Mouse (Mus musculus) limb, embryonic 14.5 days (tissue): ENCODE data around the gene Slc16a14. TPM values are rescaled to one million over a fixed set of nuclear protein-coding genes. Genes with fewer than 3 reads are reported as not detected.

Experiments used
- ATAC-seq: fragments of 200-750 bp; cut with Nextera tagmentation; 2 replicates; pipeline ENCODE4 v1.8.0; 2017; ENCODE audit warnings: low read depth, moderate number of reproducible peaks, moderate TSS enrichment; ENCODE audit not compliant: low FRiP score
- DNase-seq: peaks from one replicate; pipeline ENCODE4 v3.0.0-alpha.2; 2015; ENCODE audit warnings: low spot score
- H3K27ac ChIP-seq: fragments of 300-500 bp; sonication (generic); replicated peaks from 2 replicates; pipeline ENCODE4 v1.5.1; 2014; ENCODE audit warnings: low read depth, mild to moderate bottlenecking, low read length, moderate library complexity, mixed read lengths
- H3K27me3 ChIP-seq: fragments of 300-500 bp; sonication (generic); 2 replicates; pipeline ENCODE4 v1.6.1; 2014; ENCODE audit warnings: low read length, mixed read lengths; ENCODE audit not compliant: control insufficient read depth, insufficient read depth
- H3K36me3 ChIP-seq: fragments of 300-500 bp; sonication (generic); 2 replicates; pipeline ENCODE4 v1.6.1; 2014; ENCODE audit warnings: mild to moderate bottlenecking, low read length, moderate library complexity, mixed read lengths; ENCODE audit not compliant: control insufficient read depth, insufficient read depth
- H3K4me1 ChIP-seq: fragments of 300-500 bp; sonication (generic); 2 replicates; pipeline ENCODE4 v1.6.1; 2014; ENCODE audit warnings: antibody characterized with exemption, low read length, mixed read lengths; ENCODE audit not compliant: control insufficient read depth, insufficient read depth
- H3K4me2 ChIP-seq: fragments of 300-500 bp; sonication (generic); replicated peaks from 2 replicates; pipeline ENCODE4 v1.6.1; 2014; ENCODE audit warnings: low read depth, mild to moderate bottlenecking, low read length, moderate library complexity; ENCODE audit not compliant: severe bottlenecking
- H3K4me3 ChIP-seq: fragments of 300-500 bp; sonication (generic); replicated peaks from 2 replicates; pipeline ENCODE4 v1.5.1; 2014; ENCODE audit warnings: low read length
- H3K9ac ChIP-seq: fragments of 300-500 bp; sonication (generic); 2 replicates; pipeline ENCODE4 v1.6.1; 2014; ENCODE audit warnings: mild to moderate bottlenecking, low read depth, low read length, moderate library complexity; ENCODE audit not compliant: severe bottlenecking
- H3K9me3 ChIP-seq: fragments of 300-500 bp; sonication (generic); 2 replicates; pipeline ENCODE4 v1.6.1; 2016; ENCODE audit warnings: low read length; ENCODE audit not compliant: control insufficient read depth
- POLR2A ChIP-seq: fragments of 200-500 bp; IDR thresholded peaks from 2 replicates; pipeline ENCODE4 v1.8.0; 2012; ENCODE audit warnings: inconsistent platforms, mild to moderate bottlenecking, moderate library complexity, borderline replicate concordance; ENCODE audit not compliant: insufficient read depth, insufficient read length; ENCODE audit errors: extremely low read depth
- WGBS: fragments of 180-500 bp; shearing (Covaris S2); extraction: QIAGEN DNeasy Blood & Tissue Kit; methylation state at CpG from one replicate; pipeline ENCODE4 v1.1.7; 2014; 5-methylcytosine and 5-hydroxymethylcytosine counted together
- polyA plus RNA-seq, 2 experiments: library from polyadenylated mRNA; depleted of rRNA in 1 of 2; stranded (reverse) in 1 of 2; unstranded in 1 of 2; fragments of >200 nt; fragmentation: Nextera tagmentation in 1 of 2; extraction: Ambion mirVana in 1 of 2; gene quantifications; 2 replicates each; pipeline versions ENCODE4 v1.2.1 to v1.2.3; 2012 to 2014

Slc16a14 gene
- polyA plus RNA-seq, 2 experiments = 0.15 to 0.18 TPM

GRCm38 (mm10) chr1:84883889-84884288 is 51.0 kb downstream of the Slc16a14 start:
- ATAC-seq (no peak), DNase-seq (no peak)
- Histone ChIP-seq H3K9ac (no peak overlapping the region), H3K27ac (no peak overlapping the region), H3K4me2 (no peak overlapping the region), H3K27me3 (no peaks in the 10 kb centered on the region), H3K36me3 (no peaks in the 10 kb centered on the region), H3K4me3 (no peak overlapping the region), H3K9me3 (no peaks in the 10 kb centered on the region), H3K4me1 (no peaks in the 10 kb centered on the region)
- WGBS = 78% methylated on average over 4 of the region's 4 CpGs
- no peak for TF ChIP-seq POLR2A

GRCm38 (mm10) chr1:84882937-84883336 is 52.0 kb downstream of the Slc16a14 start:
- H3K27ac ChIP-seq = no peak overlapping the region
- no peaks in the 10 kb centered on the region for H3K4me1 ChIP-seq
- DNase-seq = no peak
- ATAC-seq = no peak
- no peak overlapping the region for H3K4me2 ChIP-seq
- no peaks in the 10 kb centered on the region for H3K36me3 ChIP-seq
- 96% methylated on average over 4 of the region's 4 CpGs for WGBS
- no peak for TF ChIP-seq POLR2A
- no peaks in the 10 kb centered on the region for H3K9me3 ChIP-seq
- no peaks in the 10 kb centered on the region for H3K27me3 ChIP-seq
- H3K4me3 ChIP-seq = no peak overlapping the region
- no peak overlapping the region for H3K9ac ChIP-seq

GRCm38 (mm10) chr1:84882066-84882532 is 52.8 kb downstream of the Slc16a14 start:
- no peak for ATAC-seq
- H3K4me3 ChIP-seq = no peak overlapping the region
- no peak overlapping the region for H3K27ac ChIP-seq
- H3K27me3 ChIP-seq = no peaks in the 10 kb centered on the region
- DNase-seq = no peak
- H3K9ac ChIP-seq = no peak overlapping the region
- TF ChIP-seq POLR2A = no peak
- no peaks in the 10 kb centered on the region for H3K9me3 ChIP-seq
- H3K4me1 ChIP-seq = no peaks in the 10 kb centered on the region
- 35% methylated on average over 2 of the region's 2 CpGs for WGBS
- no peaks in the 10 kb centered on the region for H3K36me3 ChIP-seq
- H3K4me2 ChIP-seq = no peak overlapping the region

DNA sequence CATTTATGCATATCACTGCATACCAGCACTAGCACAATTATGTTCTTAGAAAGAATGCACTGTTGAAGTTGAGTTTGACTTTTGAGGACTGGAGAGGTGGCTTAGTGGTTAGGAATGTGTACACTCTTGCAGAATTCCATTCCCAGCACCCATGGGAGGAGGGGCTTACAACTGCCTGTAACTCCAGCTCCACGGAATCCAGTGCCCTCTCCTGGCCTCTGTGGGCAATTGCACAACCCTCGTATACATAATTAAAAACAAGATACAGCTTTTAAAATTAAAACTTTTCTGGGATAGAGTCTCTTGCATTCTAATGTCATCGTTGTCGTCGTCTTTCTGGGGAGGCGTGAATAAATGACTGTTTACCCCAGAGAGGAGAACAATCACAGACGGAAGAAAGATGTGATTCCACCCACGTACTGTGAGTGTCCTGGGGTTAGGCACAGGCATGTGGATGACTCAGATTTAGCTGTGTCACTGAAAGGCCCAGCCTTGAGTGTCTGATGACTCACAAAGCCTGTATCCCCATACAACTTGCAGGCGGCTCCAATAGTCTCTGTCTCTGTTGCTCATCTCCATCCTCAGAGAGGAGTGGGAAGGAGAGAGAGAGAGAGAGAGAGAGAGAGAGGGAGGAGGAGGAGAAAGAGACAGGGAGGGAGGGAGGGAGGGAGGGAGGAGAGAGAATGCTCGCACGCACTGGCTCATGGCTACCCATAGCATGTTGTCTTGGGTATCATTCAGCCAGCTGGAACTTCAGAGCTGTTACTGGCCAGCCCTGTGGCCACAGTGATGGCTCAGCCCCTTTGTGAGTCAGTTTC is 53.5 kb downstream of the Slc16a14 start:
- no peaks in the 10 kb centered on the region for H3K4me1 ChIP-seq
- no peak overlapping the region for H3K27ac ChIP-seq
- no peak for ATAC-seq
- H3K9me3 ChIP-seq = no peaks in the 10 kb centered on the region
- DNase-seq = no peak
- H3K4me3 ChIP-seq = no peak overlapping the region
- no peak overlapping the region for H3K4me2 ChIP-seq
- H3K36me3 ChIP-seq = no peaks in the 10 kb centered on the region
- no peak for TF ChIP-seq POLR2A
- no peaks in the 10 kb centered on the region for H3K27me3 ChIP-seq
- 67% methylated on average over 11 of the region's 11 CpGs for WGBS
- H3K9ac ChIP-seq = no peak overlapping the region

- Histone ChIP-seq H3K27me3 (no peaks in the 10 kb centered on the region), H3K27ac (no peak overlapping the region), H3K4me2 (no peak overlapping the region), H3K9ac (no peak overlapping the region), H3K36me3 (no peaks in the 10 kb centered on the region), H3K4me3 (no peak overlapping the region), H3K4me1 (no peaks in the 10 kb centered on the region), H3K9me3 (no peaks in the 10 kb centered on the region)
- no peak for DNase-seq
- no peak for ATAC-seq
- no peak for TF ChIP-seq POLR2A
- 90% methylated on average over 8 of the region's 8 CpGs for WGBS
Observed at GRCm38 (mm10) chr1:84879571-84880120, 55.3 kb downstream of the Slc16a14 start.

GRCm38 (mm10) chr1:84877590-84877989 is 57.3 kb downstream of the Slc16a14 start:
- H3K4me2 ChIP-seq = no peak overlapping the region
- WGBS = 86% methylated on average over 2 of the region's 2 CpGs
- H3K9ac ChIP-seq = no peak overlapping the region
- H3K4me1 ChIP-seq = no peaks in the 10 kb centered on the region
- H3K27me3 ChIP-seq = no peaks in the 10 kb centered on the region
- H3K36me3 ChIP-seq = no peaks in the 10 kb centered on the region
- H3K27ac ChIP-seq = no peak overlapping the region
- no peak overlapping the region for H3K4me3 ChIP-seq
- no peak for ATAC-seq
- no peak for DNase-seq
- no peak for TF ChIP-seq POLR2A
- H3K9me3 ChIP-seq = no peaks in the 10 kb centered on the region
